Mouse (Mus musculus) thymus, postnatal 10 days (tissue): ENCODE measurements around the gene Cuedc1.

Experiments
- DNase-seq, 2 experiments: peaks; one replicate each; pipeline ENCODE4 v3.0.0; 2021; ENCODE audit warnings: low spot score in 2 of 2

The Cuedc1 gene

GRCm38 (mm10) chr11:88098021-88098729 is at the start of gene Cuedc1:
Gene Cuedc1, plus strand, starts transcription at chr11:88098058.
- DNase-seq = no peak

GRCm38 (mm10) chr11:88048961-88049670 is 48.7 kb upstream of the Cuedc1 start:
- DNase-seq = peak in 1 of 2 experiments; percentile 9

- DNase-seq = no peak
These were observed 48.1 kb upstream of the Cuedc1 start for GRCm38 (mm10) chr11:88049732-88050131.

- no peak for DNase-seq
These were observed 45.2 kb upstream of the Cuedc1 start for GRCm38 (mm10) chr11:88052638-88053037.

GRCm38 (mm10) chr11:88053821-88054220 is 44.0 kb upstream of the Cuedc1 start:
- DNase-seq = no peak

GRCm38 (mm10) chr11:88054589-88054988 is 43.3 kb upstream of the Cuedc1 start:
- DNase-seq = peak; percentile 34 to 69

- DNase-seq = no peak
These were observed 42.1 kb upstream of the Cuedc1 start for GRCm38 (mm10) chr11:88055777-88056176.

GRCm38 (mm10) chr11:88057788-88058187 is 40.1 kb upstream of the Cuedc1 start:
- DNase-seq = no peak

GRCm38 (mm10) chr11:88059141-88059540 is 38.7 kb upstream of the Cuedc1 start:
- peak in 1 of 2 experiments; percentile 44 for DNase-seq

GRCm38 (mm10) chr11:88061892-88062625 is 35.8 kb upstream of the Cuedc1 start:
- no peak for DNase-seq

- no peak for DNase-seq
These were observed 32.1 kb upstream of the Cuedc1 start for GRCm38 (mm10) chr11:88065732-88066131.

GRCm38 (mm10) chr11:88067191-88067585 is 30.7 kb upstream of the Cuedc1 start:
- DNase-seq = no peak

- DNase-seq = peak; percentile 78 to 83
These were observed 30.1 kb upstream of the Cuedc1 start, which contains the start of gene Vezf1 for GRCm38 (mm10) chr11:88067586-88068410. Gene Vezf1, plus strand, starts transcription at chr11:88068279.

GRCm38 (mm10) chr11:88068411-88069245 is 29.2 kb upstream of the Cuedc1 start:
- peak; percentile 34 to 35 for DNase-seq

GRCm38 (mm10) chr11:88069246-88069570 is 28.6 kb upstream of the Cuedc1 start:
- DNase-seq = no peak

GRCm38 (mm10) chr11:88070392-88070791 is 27.5 kb upstream of the Cuedc1 start:
- no peak for DNase-seq

- no peak for DNase-seq
These were observed 26.7 kb upstream of the Cuedc1 start for GRCm38 (mm10) chr11:88071113-88071512.

GRCm38 (mm10) chr11:88073343-88073875 is 24.4 kb upstream of the Cuedc1 start:
- DNase-seq = no peak

- DNase-seq = no peak
These were observed 22.2 kb upstream of the Cuedc1 start for GRCm38 (mm10) chr11:88075701-88076100.

GRCm38 (mm10) chr11:88076394-88076793 is 21.5 kb upstream of the Cuedc1 start:
- DNase-seq = no peak
